Mouse (Mus musculus): ENCODE results near the gene Hopx. TPM values are rescaled to one million over a fixed set of nuclear protein-coding genes. Genes with fewer than 3 reads are reported as not detected.
A peak's percentile ranks its signal among the peaks of the same experiment; 100 is the strongest.
"Not testable (repeated sequence)": the region's sequence is repeated elsewhere in the genome, so short reads cannot be mapped to it uniquely, and the experiment has no call there.

Gene Hopx
- total RNA-seq, 2 experiments from 2014 or later, result 9.8 to 11.1 TPM

DNA sequence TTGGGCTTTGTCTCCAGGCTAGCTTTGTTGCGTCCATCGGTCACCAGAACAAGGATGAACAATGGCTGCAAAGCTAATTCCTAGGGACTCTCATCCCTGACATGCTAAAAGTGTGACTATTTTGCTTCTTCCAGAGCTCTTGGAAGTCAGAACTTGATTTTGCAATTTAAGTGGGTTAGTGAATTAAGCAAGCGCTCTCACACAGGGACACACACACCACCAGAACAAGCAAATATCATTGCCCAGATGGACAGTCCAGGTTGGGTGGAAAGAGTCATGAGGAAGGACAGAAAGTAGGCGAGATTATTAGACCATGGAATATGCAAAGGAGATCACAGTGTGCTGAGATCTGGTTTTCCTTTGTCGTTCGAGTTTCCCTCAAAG lies 14.9 kb downstream of the Hopx start:
- DNase-seq, result no peak

DNA sequence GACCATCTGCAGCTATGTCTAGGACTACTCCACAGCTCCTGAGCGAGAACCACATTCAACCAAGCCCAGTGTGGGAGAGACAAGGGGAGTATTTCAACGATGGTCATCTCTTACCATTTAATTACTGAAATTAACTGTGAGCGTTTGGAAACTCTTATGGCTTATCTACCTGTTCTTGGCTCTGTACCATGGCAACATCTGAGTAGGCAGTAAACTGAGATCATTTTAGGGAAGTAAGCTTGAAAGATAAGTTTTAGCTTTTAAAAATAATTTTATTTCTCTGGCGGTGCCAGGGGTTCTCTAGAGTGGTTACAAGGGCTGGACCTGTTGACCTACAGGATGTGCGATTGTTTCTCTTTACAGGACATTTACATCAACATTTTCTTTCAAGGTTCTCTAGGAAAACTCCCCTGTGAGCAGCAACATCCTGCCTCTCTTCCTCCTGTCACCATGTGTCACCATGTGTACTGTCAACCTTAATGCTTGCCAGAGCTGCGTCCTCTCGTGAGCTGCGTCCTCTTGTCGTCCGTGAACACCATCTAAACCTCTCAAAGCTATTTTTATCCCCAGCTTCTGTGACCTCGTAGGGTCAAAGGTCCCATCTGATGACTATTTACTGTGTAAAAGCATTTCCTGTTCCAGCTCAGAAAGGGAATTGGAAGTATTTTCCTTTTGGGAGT lies 15.5 kb downstream of the Hopx start:
- no peak for DNase-seq

DNA sequence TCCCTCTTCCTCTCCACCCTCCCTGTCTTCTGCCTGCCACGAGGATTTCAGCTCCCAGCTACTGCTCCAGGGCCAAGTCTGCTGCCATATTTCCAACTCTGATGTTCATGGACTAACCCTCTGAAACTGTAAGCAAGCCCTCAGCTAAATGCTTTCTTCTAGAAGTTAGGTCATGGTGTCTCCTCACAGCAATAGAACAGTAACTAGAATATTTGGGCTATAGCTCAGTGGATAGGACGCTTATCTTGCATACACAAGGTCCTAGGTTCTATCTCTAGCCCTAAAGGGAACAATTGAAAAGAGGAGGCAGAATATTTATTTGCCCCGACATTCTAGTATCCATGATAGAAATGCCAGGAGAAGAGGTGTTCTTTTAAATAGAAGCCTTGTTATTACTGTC lies 16.0 kb downstream of the Hopx start:
- no peak for DNase-seq

DNA sequence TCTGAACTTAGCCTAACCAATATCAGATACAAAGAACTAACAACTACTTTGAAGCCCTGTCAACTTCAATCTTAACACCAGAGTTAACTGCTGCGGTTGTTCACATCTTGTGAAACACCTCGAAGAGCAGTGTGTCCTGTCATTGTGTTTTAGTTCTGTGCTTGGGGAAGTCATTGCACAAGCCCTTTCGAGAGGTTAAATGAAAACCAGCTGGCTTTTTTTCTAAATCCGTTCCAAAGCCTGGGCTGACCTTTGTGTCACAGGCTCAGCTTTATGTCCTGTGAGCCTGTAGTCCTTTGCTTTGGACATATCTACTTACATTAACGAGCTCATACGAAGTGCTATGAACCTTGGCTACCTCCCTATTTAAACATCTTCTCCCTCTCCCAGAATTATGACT lies 17.2 kb downstream of the Hopx start:
- peak; percentile 10 for DNase-seq

DNA sequence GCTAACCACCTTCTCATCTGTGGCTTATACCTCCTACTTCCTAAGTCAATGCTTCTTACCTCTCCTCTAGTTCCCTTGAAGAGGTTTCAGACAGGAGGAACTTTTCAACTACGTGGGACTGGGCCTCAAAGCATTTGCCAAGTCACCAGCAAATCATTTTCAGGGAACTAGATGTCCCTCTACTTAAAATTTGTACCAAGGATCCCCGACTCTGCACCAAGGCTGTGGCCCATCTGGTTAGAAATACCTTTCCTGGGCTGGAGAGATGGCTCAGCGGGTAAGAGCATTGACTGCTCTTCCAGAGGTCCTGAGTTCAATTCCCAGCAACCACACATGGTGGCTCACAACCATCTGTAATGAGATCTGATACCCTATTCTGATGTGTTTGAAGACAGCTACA lies 18.7 kb downstream of the Hopx start:
- DNase-seq, result not testable (repeated sequence)

DNA sequence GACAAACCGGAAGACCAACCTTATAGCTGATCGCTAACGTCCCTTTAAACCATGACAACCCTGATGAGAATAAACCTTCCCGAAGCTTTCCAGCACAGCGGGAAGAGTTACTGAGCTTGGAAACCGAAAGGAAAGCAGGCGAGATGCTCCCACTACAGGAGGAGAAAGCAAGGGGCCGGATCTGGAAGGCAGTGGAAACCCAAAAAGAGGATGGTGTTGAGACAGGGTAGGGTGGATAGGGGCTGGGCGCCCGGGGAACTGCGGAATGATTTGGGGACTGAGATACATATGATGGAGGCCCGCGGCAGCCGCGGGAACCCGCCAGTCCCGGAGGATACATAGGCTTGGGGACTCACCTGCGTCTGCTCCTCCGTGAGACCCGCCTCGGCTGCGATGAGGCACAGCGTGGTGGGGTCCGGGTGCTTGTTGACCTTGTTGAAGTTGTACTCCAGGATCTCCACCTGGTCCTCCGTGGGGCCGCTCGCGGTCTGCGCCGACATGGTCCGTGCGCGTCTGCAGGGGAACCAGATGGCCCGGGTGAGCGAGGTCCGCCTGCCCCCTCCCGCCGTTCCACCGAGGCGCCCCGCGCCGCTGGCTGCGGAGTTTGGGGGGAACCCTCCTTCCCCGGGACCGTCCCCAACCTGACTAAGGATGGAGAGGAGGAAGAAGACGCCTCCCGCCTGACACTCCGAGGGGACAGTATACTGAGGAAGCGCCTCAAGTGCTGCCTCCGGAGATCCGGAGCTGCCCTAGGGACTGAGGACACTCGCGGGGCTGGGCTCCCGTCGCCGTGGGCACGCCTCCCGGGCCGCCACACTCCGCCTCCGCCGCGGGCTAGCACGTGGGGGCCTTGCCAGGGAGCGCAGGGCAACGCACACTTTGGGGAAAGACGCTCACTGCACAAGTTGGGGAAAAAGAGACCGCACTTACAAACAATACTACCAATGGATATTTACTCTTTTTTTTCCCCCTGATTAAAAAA lies 20.1 kb downstream of the Hopx start:
- DNase-seq, result peak; percentile 88

DNA sequence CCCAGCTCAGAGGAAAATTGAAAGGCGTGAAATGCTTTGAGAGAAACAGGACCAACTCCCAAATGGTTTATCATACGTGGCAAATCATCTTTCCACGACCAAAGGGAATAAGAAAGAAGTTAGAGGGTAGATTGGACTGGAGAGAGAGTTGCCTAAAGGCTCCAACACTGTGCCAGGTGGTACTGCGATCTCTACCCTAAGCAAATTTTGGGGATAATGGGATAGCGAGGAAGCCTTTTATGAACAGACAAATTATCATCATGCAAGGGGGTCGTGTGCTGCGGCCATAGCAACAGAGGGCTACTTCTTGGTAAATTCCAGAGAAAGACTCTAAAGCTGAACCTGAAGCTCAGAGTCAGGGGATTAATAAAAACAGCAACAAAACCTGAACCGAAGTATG lies 21.0 kb downstream of the Hopx start:
- no peak for DNase-seq

DNA sequence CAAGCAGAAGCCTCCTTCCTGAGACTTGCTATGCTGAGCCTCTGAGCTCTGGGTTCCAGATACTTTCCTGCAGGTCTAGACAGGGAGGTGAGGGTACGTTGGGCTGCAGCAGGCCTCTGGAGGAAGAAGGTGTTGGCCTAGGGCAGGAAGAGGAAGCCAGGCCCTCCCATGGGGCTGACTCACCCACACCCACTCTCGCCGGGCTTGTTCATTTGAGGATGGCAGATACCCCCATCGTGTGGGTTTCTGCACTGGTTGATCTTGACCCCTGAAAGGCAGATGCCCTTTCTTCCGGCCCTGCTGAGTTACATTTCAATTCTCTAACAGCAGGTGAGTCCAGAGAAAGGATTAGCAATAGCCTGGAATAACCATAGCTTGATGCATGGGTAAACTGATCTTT lies 22.4 kb downstream of the Hopx start:
- no peak for DNase-seq

DNA sequence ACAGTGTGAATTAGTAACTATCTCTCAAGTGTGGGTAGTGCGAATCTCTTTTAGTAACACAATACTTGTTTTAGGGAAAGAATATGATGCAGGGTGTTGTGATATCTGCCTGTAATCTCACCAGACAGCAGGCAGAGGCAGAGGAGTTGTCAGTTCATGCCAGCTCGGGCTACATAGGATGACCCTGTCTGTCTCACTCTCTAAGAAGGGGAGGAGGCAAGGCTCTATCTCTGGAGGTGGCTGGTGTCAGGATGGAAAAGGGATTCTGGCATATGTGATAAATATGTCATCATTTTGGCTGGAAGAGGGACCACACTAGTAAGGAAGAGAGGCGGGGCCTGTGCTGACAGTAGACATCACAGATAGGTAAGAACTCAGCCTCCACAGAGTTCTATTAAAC lies 23.0 kb downstream of the Hopx start:
- no peak for DNase-seq

DNA sequence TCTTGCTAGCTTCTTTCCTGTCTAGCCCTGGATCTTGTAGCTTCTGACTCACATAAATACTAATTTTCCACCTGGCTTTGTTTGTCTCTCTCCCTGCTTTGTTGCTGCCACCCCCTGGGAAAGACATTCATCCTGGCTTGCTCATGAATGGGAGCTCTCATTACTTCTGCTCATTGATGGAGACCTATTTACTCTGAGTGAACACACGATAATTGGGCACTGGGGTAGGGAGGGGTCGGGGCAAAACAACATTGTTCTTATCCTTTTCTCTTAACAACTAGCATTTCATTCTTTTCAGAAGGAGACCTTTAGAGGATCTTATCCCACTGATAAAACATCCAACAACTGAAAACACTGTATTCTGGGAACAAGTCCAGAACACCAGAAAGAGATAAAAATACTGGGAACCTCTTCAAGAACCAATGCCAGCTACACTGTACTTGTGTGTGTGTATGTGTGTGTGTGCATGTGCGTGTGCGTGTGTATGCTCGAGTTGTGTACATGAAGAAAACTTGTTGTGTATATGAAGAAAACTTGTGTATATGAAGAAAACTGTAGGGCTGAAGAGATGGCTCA lies 24.3 kb downstream of the Hopx start:
- no peak for DNase-seq

DNA sequence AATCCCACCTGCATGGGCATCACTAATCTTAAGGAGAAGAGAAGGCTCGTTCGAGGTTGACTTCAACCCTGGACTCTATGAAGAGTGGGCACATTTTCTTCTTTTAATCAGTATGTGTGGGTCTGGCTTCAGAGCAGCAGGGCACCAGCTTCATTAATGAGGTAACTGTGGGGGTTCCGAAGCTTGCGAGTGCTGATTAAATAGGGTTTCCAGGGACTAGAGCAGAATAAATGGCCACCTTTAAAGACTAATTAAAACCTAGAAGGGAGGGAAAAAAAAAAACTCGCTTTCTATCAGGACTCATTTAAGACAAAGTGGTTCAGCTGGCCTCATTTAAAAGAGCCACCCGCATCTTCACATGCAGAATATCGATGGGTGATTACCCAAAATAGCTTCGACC lies 25.0 kb downstream of the Hopx start:
- no peak for DNase-seq

DNA sequence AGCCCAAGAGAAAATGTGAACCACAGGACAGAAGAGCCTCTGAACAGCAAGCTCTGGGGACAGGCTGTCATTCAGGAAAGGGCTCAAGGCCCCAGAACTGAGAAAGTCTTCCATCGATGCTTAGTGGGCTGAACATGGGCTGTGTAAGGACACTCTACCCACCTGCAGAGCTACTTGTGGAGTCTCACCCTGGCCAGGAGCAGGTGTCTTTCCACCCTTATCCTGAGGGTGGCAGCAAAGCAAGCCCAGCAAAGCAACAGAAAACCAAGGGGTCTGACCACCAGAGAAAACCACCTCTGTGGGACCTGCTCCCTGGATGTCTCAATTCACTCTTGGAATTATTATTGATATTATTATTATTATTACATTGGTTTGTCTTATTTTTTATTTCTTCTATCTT lies 25.6 kb downstream of the Hopx start:
- peak; percentile 74 for DNase-seq

DNA sequence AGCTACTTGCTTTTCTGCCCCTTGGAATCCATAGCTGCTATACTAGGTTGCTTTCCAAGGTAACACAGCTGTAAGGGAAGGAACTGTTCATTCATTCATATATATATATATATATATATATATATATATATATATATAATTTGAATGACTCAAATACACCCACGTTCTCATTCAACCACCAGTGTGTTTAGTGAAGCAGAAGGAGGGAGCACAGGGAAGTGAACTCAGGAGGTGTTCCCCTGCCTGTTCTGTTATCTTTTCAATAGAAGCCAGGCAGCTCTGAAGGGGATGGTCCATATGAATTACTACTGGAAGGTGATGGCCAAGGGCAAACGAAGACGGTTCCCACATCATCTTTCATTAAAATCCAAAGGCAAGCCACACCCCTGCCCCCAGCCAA lies 27.8 kb downstream of the Hopx start:
- no peak for DNase-seq

DNA sequence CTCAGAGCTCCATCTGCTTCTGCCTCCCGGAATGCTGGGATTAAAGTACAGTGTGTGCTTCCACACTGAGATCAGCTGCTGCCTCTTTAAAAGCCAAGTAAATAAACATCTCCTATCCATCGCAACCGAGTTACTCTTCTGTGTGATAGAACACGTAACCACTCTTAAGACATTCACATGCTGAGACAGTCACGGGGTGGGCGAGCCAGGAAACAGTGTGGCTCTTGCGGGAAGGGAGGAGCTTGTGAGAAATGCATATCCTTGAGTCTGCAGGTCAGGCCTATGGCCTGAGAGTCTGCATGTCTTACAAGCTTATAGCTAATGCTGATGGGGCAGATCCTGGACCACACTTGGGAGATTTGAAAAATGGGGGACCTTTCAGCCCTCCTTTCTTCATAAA lies 28.4 kb downstream of the Hopx start:
- no peak for DNase-seq

DNA sequence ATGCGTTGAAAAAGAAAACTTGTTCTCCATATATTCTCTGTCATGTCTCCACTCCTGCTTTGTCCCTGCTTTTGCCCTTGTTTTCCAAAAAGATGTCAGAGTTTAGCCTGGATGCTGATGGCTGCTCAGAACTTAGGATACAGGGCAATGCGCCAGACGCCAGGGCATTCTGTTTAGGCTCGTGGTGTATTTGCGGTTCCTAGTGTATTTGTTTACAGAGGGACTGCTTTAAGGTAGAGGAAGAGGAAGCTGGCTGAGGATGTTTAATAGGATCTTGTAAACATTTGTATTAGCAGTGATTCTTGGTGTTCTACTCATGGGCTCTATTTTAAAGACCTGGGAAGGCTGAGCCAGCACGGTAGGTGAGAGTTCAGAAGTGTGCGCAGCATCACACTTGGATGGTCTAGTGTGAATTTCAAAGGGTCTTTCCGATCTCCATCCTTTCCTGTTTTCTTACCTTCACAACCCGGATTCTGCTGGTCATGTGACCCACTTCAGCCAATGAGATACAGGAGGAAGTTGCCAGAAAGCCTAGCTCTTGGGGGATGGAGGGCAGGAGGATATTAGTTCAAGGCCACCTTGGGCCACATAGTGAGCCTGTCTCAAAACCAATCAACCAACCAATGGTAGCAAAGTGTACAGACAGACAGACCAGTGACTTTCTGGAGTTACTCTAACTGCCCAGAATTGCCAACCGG lies 29.0 kb downstream of the Hopx start:
- no peak for DNase-seq

DNA sequence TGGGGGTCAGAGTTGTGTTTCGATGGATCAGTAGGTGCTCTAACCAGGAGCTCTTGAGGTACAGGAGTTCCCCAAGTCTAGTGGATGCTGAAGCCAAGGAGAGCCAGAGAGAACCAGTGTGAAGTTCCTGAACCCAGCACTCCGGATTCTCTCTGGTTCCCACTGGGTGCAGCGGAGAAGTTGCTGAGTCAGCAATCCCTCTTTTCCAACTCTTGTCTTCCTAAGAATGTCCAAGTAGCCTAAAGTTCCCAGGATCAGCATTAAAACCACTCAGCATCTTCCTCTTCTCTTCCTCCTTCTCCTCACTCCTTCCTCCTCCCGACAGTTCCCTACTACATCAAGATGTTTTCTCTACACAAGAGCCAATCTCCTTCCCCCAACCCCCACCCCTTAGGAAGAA lies 30.5 kb downstream of the Hopx start:
- DNase-seq, result no peak

DNA sequence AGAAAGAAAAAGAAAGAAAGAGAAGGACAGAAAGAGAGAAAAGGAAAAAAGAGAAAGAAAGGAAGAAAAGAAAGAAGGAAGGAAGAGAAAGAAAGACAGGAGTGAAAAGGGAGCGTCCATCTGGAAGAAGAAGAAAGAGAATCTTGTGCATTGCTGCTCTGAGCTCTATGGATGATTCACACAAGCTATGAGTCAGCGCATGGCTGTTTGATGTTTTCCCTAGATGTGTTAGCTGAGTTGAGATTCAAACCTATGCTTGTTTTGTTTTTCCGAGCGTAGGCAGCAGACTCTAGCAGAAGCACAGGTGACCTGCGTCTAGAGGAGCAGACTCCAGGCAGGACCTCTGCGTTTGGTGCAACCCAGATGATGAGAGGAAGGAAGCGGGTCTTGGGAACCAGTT lies 32.2 kb downstream of the Hopx start:
- DNase-seq, result no peak

DNA sequence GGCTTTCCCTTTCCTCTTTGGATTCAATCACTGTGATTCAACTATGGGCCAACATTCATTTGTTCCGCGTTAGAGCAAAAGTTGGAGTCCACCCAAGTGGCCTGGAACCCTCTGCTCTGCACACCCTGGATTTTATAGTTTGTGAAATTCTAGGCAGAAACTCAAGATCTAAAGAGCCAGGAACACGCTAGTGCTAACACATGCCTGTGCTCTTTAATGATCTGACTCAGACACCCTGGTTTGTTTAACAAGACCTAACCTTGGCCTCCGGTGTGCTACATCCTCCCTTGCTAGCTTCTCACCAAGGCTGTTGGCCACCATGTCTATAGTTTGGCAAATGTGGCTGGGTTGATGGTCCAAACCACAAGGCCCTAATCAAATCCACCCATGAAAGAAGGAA lies 34.2 kb downstream of the Hopx start:
- DNase-seq, result no peak

DNA sequence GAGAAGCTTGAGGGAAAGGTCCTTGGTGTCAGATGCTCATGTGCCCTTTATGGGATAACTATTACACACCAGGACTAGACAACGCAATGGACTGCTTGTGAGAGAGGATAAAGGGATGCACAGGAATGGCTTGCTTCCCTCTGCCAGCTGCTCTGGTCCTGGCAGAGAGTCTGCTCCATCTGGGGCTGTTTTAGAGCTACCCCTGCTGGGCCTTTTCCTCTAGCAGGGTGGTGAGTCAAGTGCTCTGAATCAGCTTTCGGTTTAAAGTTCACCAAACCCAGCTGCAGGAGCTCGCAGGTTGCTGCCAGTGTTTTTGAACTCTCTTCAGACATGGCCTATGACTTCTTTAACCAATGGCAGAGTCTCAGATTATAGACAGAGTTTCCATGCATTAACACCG lies 39.0 kb downstream of the Hopx start:
- no peak for DNase-seq

DNA sequence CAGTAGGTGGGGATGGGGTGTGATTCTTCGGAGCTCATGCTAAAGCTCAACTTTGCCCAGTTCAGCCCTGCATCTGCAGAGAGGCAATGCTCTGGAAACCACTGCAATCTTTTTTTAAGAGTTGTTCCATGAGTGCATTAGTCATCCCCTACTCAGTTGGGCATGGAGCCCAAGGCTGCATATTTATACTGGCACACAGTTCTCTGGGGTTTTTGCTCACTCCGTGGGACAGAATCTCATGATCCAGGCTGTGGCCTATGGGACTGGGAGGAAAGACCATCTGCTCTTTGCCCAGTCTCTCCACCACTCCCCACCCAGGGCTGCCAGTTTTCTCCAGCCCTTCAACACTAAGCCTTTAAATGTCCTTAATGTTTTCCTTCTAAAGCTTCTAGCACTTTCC lies 40.0 kb downstream of the Hopx start:
- DNase-seq, result peak; percentile 77

DNA sequence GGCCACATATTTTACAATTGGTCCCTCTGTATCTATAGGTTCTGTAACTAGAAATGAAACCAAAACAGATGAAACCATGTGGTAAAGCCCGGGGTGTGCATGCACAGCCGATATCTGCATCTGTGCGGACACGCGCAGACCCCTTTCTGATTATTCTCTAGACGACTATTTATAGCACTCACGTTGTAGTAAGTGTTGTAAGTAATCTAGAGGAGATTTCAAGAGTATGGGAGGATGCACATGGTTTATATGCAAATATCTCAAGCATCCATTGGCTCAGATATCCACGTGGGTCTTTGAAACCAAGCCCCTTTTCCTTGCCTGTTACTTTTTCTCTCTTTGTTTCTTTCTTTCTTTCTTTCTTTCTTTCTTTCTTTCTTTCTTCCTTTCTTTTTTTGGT lies 41.1 kb downstream of the Hopx start:
- DNase-seq, result no peak

DNA sequence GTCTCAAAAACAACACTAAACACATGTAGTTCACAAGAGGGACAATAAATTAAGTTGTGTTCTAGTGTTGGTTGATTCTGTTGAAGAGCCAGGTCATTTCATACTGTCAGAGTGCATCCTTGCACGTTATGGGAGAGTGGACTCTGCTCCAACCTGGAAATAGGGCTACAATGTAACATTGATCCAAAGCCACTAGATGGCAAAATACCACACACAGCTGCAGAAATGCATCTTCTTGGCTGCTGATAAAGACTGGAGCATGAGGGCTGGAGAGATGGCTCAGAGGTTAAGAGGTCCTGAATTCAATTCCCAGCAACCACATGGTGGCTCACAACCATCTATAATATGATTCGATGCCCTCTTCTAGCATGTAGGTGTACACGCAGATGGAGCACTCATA lies 43.3 kb downstream of the Hopx start:
- no peak for DNase-seq

DNA sequence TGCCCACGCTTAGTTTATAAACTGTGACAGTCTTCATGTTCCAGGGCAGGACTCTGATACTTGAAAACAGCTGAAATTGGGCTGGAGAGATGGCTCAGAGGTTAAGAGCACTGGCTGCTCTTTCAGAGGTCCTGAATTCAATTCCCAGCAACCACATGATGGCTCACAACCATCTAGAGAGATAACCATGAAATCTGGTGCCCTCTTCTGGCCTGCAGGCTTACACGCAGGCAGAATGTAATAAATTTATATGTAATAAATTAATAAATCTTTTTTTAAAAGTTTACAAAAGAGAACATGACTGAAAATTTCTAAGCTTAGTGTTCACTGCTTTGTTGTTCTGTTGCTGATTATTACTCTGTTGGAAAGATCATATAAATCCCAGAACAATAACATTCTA lies 43.9 kb downstream of the Hopx start:
- DNase-seq, result no peak

All from adrenal gland, postnatal 10 days (tissue).